Mouse (Mus musculus) hindbrain, postnatal 0 days (tissue): ENCODE results near the gene Dnaic1. TPM values are rescaled to one million over a fixed set of nuclear protein-coding genes. Genes with fewer than 3 reads are reported as not detected.

Source experiments
- ATAC-seq: fragments of 200-750 bp; cut with Nextera tagmentation; 2 replicates; pipeline ENCODE4 v1.8.0; 2017; ENCODE audit warnings: mild to moderate bottlenecking, moderate TSS enrichment, moderate library complexity
- DNase-seq: peaks from one replicate; pipeline ENCODE4 v3.0.0-alpha.2; 2015; ENCODE audit warnings: low spot score
- H3K27ac ChIP-seq: fragments of 300-500 bp; sonication (generic); 2 replicates; pipeline ENCODE4 v1.5.1; 2014; ENCODE audit warnings: mild to moderate bottlenecking
- H3K27me3 ChIP-seq: fragments of 300-500 bp; sonication (generic); 2 replicates; pipeline ENCODE4 v1.6.1; 2014; ENCODE audit warnings: low read length, mixed read lengths; ENCODE audit not compliant: insufficient read depth
- H3K36me3 ChIP-seq: fragments of 300-500 bp; sonication (generic); 2 replicates; pipeline ENCODE4 v1.6.1; 2014; ENCODE audit warnings: low read length, mixed read lengths; ENCODE audit not compliant: insufficient read depth
- H3K4me1 ChIP-seq: fragments of 300-500 bp; sonication (generic); 2 replicates; pipeline ENCODE4 v1.6.1; 2014; ENCODE audit warnings: antibody characterized with exemption, low read length, mixed read lengths; ENCODE audit not compliant: insufficient read depth
- H3K4me2 ChIP-seq: fragments of 300-500 bp; sonication (generic); 2 replicates; pipeline ENCODE4 v1.6.1; 2014; ENCODE audit warnings: low read depth, mild to moderate bottlenecking, low read length, moderate library complexity, mixed read lengths
- H3K4me3 ChIP-seq: fragments of 300-500 bp; sonication (generic); 2 replicates; pipeline ENCODE4 v1.5.1; 2014; ENCODE audit warnings: low read length
- H3K9ac ChIP-seq: fragments of 300-500 bp; sonication (generic); replicated peaks from 2 replicates; pipeline ENCODE4 v1.6.1; 2014; ENCODE audit warnings: mild to moderate bottlenecking, low read length, moderate library complexity, mixed read lengths
- H3K9me3 ChIP-seq: fragments of 300-500 bp; sonication (generic); 2 replicates; pipeline ENCODE4 v1.6.1; 2016; ENCODE audit warnings: low read length, mixed read lengths
- CTCF ChIP-seq: IDR thresholded peaks from 2 replicates; pipeline ENCODE4 v1.5.1; 2016; ENCODE audit warnings: antibody characterized with exemption, control low read depth, low read depth
- WGBS: fragments of 180-500 bp; shearing (Covaris S2); extraction: QIAGEN DNeasy Blood & Tissue Kit; methylation state at CpG from one replicate; pipeline ENCODE4 v1.1.7; 2014; 5-methylcytosine and 5-hydroxymethylcytosine counted together
- polyA plus RNA-seq: library from polyadenylated mRNA; unstranded; fragments of >200 nt; fragmentation: Nextera tagmentation; extraction: Ambion mirVana; gene quantifications from 2 replicates; pipeline ENCODE4 v1.2.1, GENCODE M21; 2015
- total RNA-seq: library from RNA; depleted of rRNA; stranded (reverse); fragments of >200 nt; gene quantifications from 2 replicates; pipeline ENCODE4 v1.2.3, GENCODE M21; 2014

Dnaic1 gene
- total and polyA plus RNA-seq, 2 experiments from 2014 or later = 3.0 to 4.5 TPM

DNA sequence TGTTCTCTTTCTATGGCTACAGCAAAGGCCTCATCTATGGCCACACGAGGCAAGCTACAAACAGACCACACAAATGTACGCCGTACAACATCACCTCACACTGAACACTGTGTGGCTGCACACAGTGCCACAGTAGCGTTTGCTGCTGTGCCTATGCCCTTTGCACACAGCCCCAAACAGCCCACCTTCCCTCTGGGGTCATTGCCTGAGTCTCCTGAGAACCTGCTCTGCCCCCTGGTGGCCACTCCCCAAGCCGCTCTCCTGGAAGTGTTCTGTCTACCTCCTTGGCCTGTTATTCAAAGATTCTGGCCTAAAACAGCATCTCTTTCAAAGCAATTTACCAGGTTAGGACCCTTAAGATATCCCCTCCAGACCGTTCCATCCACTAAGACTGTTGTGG, 83.7 kb downstream of the Dnaic1 start:
- no peaks in the 10 kb centered on the region for H3K4me1 ChIP-seq
- peak; percentile 89 for TF ChIP-seq CTCF
- no peaks in the 10 kb centered on the region for H3K27me3 ChIP-seq
- no peaks in the 10 kb centered on the region for H3K9me3 ChIP-seq
- H3K4me3 ChIP-seq = no peak overlapping the region
- ATAC-seq (peak; percentile 75), DNase-seq (peak; percentile 83)
- no peak overlapping the region for H3K4me2 ChIP-seq
- peaks cover 13% of the 10 kb centered on the region; the same call in 1 of the 2 replicates for H3K36me3 ChIP-seq
- H3K27ac ChIP-seq = no peak overlapping the region
- WGBS = 41% methylated on average over 6 of the region's 6 CpGs
- no peak overlapping the region for H3K9ac ChIP-seq

DNA sequence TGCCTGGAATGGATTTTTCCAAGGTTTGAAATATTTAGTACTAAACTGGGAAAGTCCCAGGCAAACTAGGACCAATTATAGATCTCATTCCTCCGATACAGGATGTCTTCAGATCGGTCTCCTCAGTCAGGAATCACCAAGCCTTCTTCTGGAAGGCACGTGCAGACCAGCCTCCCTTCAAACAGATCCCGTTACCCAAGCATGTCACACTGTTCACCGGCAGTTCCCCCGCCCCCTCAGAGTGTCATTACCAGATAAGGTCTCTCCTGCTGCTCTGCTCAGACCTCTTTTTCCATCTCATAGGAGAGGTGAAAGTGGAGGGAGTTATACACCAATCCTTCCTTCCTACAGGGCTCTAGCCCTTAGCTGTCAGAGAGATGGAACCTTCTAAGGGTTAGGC, 84.2 kb downstream of the Dnaic1 start:
- Histone ChIP-seq H3K27me3 (no peaks in the 10 kb centered on the region), H3K4me2 (no peak overlapping the region), H3K36me3 (peaks cover 13% of the 10 kb centered on the region; the same call in 1 of the 2 replicates), H3K4me3 (no peak overlapping the region), H3K9ac (no peak overlapping the region), H3K27ac (no peak overlapping the region), H3K4me1 (no peaks in the 10 kb centered on the region), H3K9me3 (no peaks in the 10 kb centered on the region)
- no peak for DNase-seq
- no peak for ATAC-seq
- WGBS = 61% methylated on average over 6 of the region's 6 CpGs
- TF ChIP-seq CTCF = no peak

GRCm38 (mm10) chr4:41654217-41654616, 84.6 kb downstream of the Dnaic1 start:
- Histone ChIP-seq H3K4me1 (no peaks in the 10 kb centered on the region), H3K36me3 (peaks cover 13% of the 10 kb centered on the region; the same call in 1 of the 2 replicates), H3K4me3 (no peak overlapping the region), H3K4me2 (no peak overlapping the region), H3K27me3 (no peaks in the 10 kb centered on the region), H3K9ac (no peak overlapping the region), H3K27ac (no peak overlapping the region), H3K9me3 (no peaks in the 10 kb centered on the region)
- peak; percentile 76 for TF ChIP-seq CTCF
- ATAC-seq (peak; percentile 46), DNase-seq (peak; percentile 71)
- WGBS = 13% methylated on average over 7 of the region's 7 CpGs

GRCm38 (mm10) chr4:41655525-41655924, 86.0 kb downstream of the Dnaic1 start:
- ATAC-seq (no peak), DNase-seq (no peak)
- Histone ChIP-seq H3K27ac (no peak overlapping the region), H3K36me3 (peaks cover 13% of the 10 kb centered on the region; the same call in 1 of the 2 replicates), H3K27me3 (no peaks in the 10 kb centered on the region), H3K4me2 (no peak overlapping the region), H3K9me3 (no peaks in the 10 kb centered on the region), H3K9ac (no peak overlapping the region), H3K4me3 (no peak overlapping the region), H3K4me1 (no peaks in the 10 kb centered on the region)
- TF ChIP-seq CTCF = no peak
- 95% methylated on average over 2 of the region's 2 CpGs for WGBS

DNA sequence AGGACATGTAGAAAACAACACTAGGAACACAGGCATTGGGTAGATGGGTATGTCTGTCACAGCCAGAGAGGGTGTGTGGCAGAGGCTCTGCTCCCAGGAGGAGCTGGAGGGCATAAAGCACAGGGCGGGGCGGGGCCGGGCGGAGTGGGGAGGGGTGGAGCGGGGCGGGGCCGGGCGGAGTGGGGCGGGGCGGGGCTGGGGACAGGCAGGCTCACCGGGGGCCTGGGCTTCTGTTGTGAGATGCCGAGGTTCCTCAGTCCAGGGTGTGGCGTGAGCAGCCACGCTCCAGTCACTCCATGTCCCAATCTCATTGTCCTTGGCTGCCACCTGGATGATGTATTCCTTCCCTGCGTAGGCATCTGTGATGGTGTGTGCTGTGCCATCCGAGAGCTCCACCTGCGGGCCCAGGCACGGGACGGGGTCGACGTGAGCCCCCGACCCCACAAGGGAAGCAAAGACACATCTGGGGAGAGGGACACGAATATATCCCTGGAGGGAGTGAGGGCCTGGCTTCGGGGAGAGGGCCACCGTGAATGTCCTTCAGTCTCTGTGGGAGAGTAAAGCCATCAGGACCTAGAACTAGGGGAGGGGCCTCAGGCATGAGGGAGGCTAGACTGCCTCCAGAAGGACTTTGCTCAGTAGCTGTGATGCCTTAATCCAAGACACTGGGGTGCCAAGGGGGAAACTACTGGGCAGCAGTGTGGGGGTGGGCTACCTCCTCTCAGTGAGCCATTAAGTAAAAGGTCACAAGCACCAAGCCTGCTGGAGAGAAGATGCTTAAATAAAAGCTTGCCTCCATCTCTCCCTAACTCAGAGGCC, 89.2 kb downstream of the Dnaic1 start:
- no peak overlapping the region for H3K27ac ChIP-seq
- H3K9ac ChIP-seq = no peak overlapping the region

DNA sequence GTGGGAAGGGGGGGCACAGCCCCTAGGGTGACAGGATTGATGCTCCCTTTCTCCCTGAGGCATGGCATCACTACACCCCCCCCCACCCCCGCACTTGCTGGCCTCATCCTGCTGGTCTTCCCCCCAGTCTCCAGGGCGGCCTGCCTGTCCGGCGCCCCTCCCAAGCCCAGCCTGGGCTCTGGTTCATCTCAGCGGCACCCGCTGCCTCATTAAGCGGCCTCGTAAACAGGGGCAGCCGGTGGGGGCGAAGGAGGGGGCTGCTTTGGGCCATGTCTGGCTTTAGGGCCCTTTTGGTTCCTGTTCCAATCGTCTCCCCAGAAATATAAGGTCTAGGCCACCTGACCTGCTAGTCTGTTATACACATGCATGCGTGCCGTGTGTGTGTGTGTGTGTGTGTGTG, 90.0 kb downstream of the Dnaic1 start:
- peaks cover 13% of the 10 kb centered on the region; the same call in 1 of the 2 replicates for H3K36me3 ChIP-seq
- DNase-seq (no peak), ATAC-seq (no peak)
- 58% methylated on average over 12 of the region's 13 CpGs for WGBS
- no peak overlapping the region for H3K4me2 ChIP-seq
- H3K27me3 ChIP-seq = no peaks in the 10 kb centered on the region
- H3K27ac ChIP-seq = no peak overlapping the region
- TF ChIP-seq CTCF = no peak
- no peak overlapping the region for H3K9ac ChIP-seq
- no peak overlapping the region for H3K4me3 ChIP-seq
- H3K4me1 ChIP-seq = no peaks in the 10 kb centered on the region
- H3K9me3 ChIP-seq = no peaks in the 10 kb centered on the region

More for the DNA sequence above, 89.2 kb downstream of the Dnaic1 start:
- Histone ChIP-seq H3K9me3 (no peaks in the 10 kb centered on the region), H3K4me1 (no peaks in the 10 kb centered on the region), H3K4me2 (no peak overlapping the region), H3K36me3 (peaks cover 13% of the 10 kb centered on the region; the same call in 1 of the 2 replicates), H3K27me3 (no peaks in the 10 kb centered on the region), H3K4me3 (no peak overlapping the region)
- ATAC-seq (0 out of 2 replicates have a peak, but pooled peaks have one; percentile 12), DNase-seq (no peak)
- TF ChIP-seq CTCF = no peak
- WGBS = 30% methylated on average over 25 of the region's 25 CpGs
